Mouse (Mus musculus) left cerebral cortex, adult 11 months (tissue): Measurements from ENCODE around the gene Wnt9a.
A peak's percentile ranks its signal among the peaks of the same experiment; 100 is the strongest.
"Not testable (repeated sequence)": the region's sequence is repeated elsewhere in the genome, so short reads cannot be mapped to it uniquely, and the experiment has no call there.

Experiments used
- DNase-seq: peaks from one replicate; pipeline ENCODE4 v3.0.0; 2022; ENCODE audit warnings: low spot score

Wnt9a gene

GRCm38 (mm10) chr11:59335942-59336341 lies 29.2 kb downstream of the Wnt9a start:
- no peak for DNase-seq

DNA sequence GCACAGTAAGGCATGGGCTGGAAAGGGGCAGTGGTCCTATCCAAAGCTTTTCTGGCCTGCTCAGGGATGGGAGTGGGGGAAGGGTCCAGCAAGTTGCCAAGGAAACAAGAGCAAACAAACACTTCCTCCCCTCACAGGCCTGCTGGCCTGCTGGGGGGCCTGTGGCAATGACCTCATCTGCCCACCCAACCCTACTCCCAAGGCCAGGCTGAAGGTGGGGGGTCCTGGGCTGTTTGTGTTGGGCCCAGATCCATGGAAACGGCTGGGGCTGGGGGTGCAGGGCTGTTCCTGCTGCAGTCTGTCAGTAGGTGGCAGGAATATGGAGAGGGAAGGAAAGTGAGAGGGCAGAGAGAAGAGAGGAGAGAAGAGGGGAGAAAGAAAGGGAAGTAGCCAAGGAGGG lies 29.7 kb downstream of the Wnt9a start:
- DNase-seq: no peak

DNA sequence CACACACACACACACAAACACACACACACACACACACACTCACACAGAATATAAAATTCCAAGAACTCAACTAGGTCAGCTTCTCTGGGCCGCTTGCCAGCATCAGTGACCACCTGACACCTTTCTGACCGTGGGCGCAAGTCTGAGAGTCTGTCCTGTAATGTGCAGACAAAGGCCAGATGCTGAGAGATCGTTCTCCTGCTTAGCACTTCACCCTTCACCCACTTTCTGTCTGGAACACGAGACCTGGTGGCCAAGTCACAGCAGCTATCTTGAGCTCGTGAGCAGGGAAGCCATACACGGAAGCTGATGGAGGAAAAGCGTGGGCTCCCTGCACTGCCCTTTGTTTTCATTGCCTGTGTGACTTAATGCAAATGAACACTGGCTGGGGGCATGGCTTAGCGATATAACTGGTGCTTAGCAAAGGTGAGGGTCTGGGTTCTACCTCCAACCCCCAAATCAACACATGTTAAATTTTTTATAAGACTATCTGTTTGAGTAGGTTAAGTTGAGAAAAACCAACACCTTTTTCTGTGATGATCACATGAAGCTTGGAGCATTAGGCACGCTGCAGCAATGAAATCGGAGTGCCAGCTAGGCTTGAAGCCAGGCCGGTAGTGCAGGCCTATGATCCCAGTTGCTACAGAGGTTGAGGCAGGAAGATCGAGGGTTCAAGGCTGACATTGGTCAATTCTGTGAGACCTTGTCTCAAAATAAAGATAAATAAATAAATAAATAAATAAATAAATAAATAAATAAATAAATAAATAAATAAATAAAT lies 31.4 kb downstream of the Wnt9a start:
- no peak for DNase-seq

DNA sequence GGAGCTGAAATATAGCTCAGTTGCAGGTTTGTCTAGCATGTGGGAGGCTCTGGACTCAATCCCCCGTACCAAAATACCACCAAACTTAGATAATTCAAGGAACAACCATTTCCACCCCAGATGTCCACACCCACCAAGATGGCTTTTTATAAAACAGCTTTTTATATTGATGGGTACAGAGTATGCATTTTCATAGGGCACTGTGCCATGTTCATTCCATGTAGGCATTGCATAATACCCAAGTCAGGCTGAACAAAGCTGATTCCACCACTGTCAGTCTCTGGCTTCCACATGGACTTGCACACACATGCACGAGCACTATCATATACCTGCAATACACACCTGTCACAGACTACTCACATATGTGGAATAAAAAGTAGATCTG lies 32.0 kb downstream of the Wnt9a start:
- DNase-seq: peak; percentile 66

DNA sequence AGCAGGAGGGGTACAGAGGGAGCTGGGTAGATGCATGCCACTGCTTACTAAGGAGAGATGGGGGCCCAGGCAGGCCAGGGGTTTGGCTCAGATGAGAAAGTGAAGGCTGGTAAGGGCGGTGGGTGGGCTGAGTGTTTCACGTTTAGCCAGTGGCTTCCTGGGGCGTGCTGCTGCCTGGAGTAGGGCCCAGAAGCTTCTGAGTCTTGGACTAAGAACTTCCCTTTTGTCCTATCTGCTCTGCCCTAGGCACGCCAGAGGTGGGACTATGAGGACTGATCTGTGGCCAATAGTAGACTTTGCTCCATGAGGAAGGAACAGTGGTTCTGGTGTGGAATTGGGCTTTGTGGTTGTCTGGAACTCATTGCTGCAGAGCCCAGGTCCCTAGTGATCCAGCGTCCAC lies 36.2 kb downstream of the Wnt9a start:
- no peak for DNase-seq

GRCm38 (mm10) chr11:59346166-59346910 lies 39.6 kb downstream of the Wnt9a start:
- no peak for DNase-seq

GRCm38 (mm10) chr11:59350326-59350725 lies 43.6 kb downstream of the Wnt9a start:
- no peak for DNase-seq

DNA sequence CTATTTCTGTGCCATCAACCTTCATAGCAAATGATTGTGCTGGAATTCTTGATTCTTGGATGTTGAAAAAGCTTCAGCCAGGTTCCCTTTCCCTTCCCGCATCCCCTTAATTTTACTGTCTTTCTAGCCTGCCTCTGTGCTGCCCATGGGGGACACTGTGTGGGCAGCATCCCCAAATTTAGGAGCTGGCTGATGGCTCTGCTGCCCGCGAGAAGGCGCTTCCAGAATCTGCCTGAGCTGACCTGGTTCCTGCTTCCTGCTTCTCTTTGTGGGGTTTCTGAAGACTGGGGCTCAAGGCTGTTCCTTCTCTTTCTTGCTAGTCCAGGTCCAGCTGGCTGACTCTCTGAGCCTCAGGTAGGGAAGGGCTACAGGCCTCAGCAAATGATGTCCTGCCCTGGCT lies 48.1 kb downstream of the Wnt9a start:
- DNase-seq: no peak

DNA sequence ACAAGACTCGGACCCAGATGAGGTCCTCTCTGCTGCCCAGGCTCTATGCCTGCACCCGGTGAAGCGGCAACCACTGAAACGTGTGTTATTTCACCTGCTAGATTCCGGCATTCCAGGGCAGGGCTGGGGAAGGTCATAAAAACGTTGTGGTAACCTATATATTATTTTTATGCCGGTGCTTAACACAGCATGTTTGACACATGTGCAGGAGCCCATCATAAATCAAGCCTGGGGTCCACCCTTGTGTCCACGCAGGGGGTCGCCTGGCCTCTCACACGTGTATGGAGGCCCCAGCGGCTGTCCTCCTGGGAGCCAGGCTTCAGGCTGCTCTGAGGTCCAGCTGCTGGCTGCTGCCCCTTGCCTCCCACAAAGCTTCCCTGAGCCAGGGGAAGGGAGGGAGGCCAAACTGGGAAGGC lies 50.2 kb downstream of the Wnt9a start:
- DNase-seq: no peak

GRCm38 (mm10) chr11:59361291-59361690 lies 54.6 kb downstream of the Wnt9a start:
- DNase-seq: no peak

DNA sequence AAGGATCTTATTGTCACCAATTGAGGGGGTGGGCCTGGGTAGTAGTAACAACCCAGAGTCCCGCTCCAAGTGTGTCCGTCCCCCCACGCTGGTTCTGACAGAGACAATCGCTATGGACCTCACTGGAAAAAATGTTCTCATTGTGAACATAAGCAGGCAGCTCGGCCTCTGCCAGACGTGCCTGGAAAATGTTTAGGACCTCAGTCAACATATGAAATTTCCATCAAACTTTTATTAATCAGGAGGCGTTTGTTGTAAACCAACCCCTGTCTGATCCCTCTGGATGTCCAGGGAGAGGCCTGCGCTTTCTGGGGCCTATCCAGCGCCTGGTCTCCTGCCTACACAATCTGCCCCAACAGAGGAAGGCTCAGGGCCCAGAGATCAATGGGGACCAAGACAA lies 57.3 kb downstream of the Wnt9a start:
- DNase-seq: no peak

GRCm38 (mm10) chr11:59364417-59364816 lies 57.7 kb downstream of the Wnt9a start:
- no peak for DNase-seq

DNA sequence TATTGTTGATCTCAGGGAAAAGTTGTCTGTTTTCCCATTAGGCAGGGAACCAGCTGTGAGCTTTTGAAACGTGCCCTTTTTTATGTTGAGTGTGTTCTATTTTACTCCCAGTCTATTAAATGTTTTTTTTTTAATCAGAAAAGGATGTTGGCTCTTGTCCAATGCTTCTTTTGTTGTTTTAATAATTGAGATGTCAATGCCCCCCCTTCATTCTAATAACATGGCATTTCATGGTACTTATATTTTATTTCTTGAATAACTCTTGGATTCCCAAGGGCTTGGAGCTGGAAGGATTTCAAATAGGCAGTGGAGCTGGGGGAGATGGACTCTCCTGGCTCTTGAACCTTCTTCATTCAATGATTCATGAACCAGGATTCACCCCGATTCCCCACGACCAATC lies 59.3 kb downstream of the Wnt9a start:
- no peak for DNase-seq

- DNase-seq: no peak
Measured at GRCm38 (mm10) chr11:59366633-59367032, 59.9 kb downstream of the Wnt9a start.

GRCm38 (mm10) chr11:59367955-59368354 lies 61.2 kb downstream of the Wnt9a start:
- DNase-seq: not testable (repeated sequence)

- no peak for DNase-seq
Measured at GRCm38 (mm10) chr11:59369848-59370247, 63.1 kb downstream of the Wnt9a start.

GRCm38 (mm10) chr11:59375475-59375874 lies 68.7 kb downstream of the Wnt9a start, which contains the start of gene Prss38:
TSS of gene Prss38 (minus strand) at chr11:59375657.
- no peak for DNase-seq

- no peak for DNase-seq
Measured at GRCm38 (mm10) chr11:59377999-59378398, 71.3 kb downstream of the Wnt9a start.

GRCm38 (mm10) chr11:59379547-59379946 lies 72.8 kb downstream of the Wnt9a start:
- DNase-seq: no peak
